Mouse (Mus musculus) MEL (cell line): Measurements from ENCODE around the gene Wwc2. TPM values are rescaled to one million over a fixed set of nuclear protein-coding genes. Genes with fewer than 3 reads are reported as not detected.

Experiments
- DNase-seq: peaks from one replicate; pipeline ENCODE4 v3.0.0; 2011; ENCODE audit warnings: low read depth, low spot score
- H3K27ac ChIP-seq: 2 replicates; pipeline ENCODE4 v1.5.1; 2012; ENCODE audit warnings: low read depth, mild to moderate bottlenecking, control low read depth, low read length, moderate library complexity; ENCODE audit not compliant: control insufficient read depth
- H3K27me3 ChIP-seq, 2 experiments: fragments of 150-350 bp in 1 of 2; sonication (generic) in 1 of 2; 2 replicates each; pipeline ENCODE4 v1.6.1; 2012; ENCODE audit warnings: low read length in 2 of 2, mild to moderate bottlenecking in 2 of 2, improper control_type of control experiment in 1 of 2, moderate library complexity in 1 of 2; ENCODE audit not compliant: insufficient read depth in 2 of 2, control insufficient read depth in 1 of 2
- H3K36me3 ChIP-seq, 2 experiments: 2 replicates each; pipeline ENCODE4 v1.6.1; 2012 to 2014; ENCODE audit warnings: low read length in 2 of 2, improper control_type of control experiment in 1 of 2, inconsistent platforms in 1 of 2, mild to moderate bottlenecking in 1 of 2; ENCODE audit not compliant: insufficient read depth in 2 of 2, control insufficient read depth in 1 of 2
- H3K4me1 ChIP-seq, 2 experiments: fragments of 150-350 bp in 1 of 2; sonication (generic) in 1 of 2; 2 replicates each; pipeline ENCODE4 v1.6.1; 2012; ENCODE audit warnings: low read length in 2 of 2, improper control_type of control experiment in 1 of 2, mild to moderate bottlenecking in 1 of 2; ENCODE audit not compliant: insufficient read depth in 2 of 2, control insufficient read depth in 1 of 2
- H3K4me3 ChIP-seq, 2 experiments: fragments of 150-350 bp in 1 of 2; sonication (generic) in 1 of 2; 2 replicates each; pipeline ENCODE4 v1.5.1; 2012; ENCODE audit warnings: low read depth in 2 of 2, low read length in 2 of 2, mild to moderate bottlenecking in 2 of 2, moderate library complexity in 2 of 2, control low read depth in 1 of 2, improper control_type of control experiment in 1 of 2; ENCODE audit not compliant: control insufficient read depth in 1 of 2, insufficient read depth in 1 of 2
- H3K79me2 ChIP-seq: 2 replicates; pipeline ENCODE4 v1.6.1; 2012; ENCODE audit warnings: mild to moderate bottlenecking, low read length, moderate library complexity; ENCODE audit not compliant: control insufficient read depth, poor library complexity, insufficient read depth
- H3K9ac ChIP-seq: 2 replicates; pipeline ENCODE4 v1.6.1; 2012; ENCODE audit warnings: low read depth, mild to moderate bottlenecking, control low read depth, low read length, moderate library complexity; ENCODE audit not compliant: control insufficient read depth, poor library complexity, severe bottlenecking
- H3K9me3 ChIP-seq: fragments of 150-350 bp; sonication (generic); replicated peaks from 2 replicates; pipeline ENCODE4 v1.6.1; 2012; ENCODE audit warnings: mild to moderate bottlenecking, low read length, improper control_type of control experiment, moderate library complexity; ENCODE audit not compliant: insufficient read depth
- BHLHE40 ChIP-seq: IDR thresholded peaks from 2 replicates; pipeline ENCODE4 v1.6.1; 2012; ENCODE audit warnings: low read depth, mild to moderate bottlenecking, inconsistent platforms, low read length, improper control_type of control experiment, borderline replicate concordance
- CHD2 ChIP-seq: IDR thresholded peaks from 2 replicates; pipeline ENCODE4 v1.6.1; 2011; ENCODE audit warnings: low read length, improper control_type of control experiment
- CTCF ChIP-seq, 3 experiments: IDR thresholded peaks in 2 of 3; conservative IDR thresholded peaks in 1 of 3; 2 replicates each; pipeline ENCODE4 v1.5.1; 2011 to 2012; ENCODE audit warnings: low read length in 3 of 3, low read depth in 2 of 3, mild to moderate bottlenecking in 2 of 3, improper control_type of control experiment in 1 of 3, inconsistent platforms in 1 of 3, mixed read lengths in 1 of 3, moderate library complexity in 1 of 3; ENCODE audit not compliant: control insufficient read depth in 1 of 3, insufficient read depth in 1 of 3, poor library complexity in 1 of 3, severe bottlenecking in 1 of 3
- EP300 ChIP-seq, 2 experiments: IDR thresholded peaks; 2 replicates each; pipeline ENCODE4 v1.6.1; 2011; ENCODE audit warnings: improper control_type of control experiment in 2 of 2, low read length in 2 of 2, low read depth in 1 of 2, mild to moderate bottlenecking in 1 of 2
- GATA1 ChIP-seq: IDR thresholded peaks from 2 replicates; pipeline ENCODE4 v1.6.1; 2011; ENCODE audit warnings: low read depth, low read length, improper control_type of control experiment
- HCFC1 ChIP-seq: IDR thresholded peaks from 2 replicates; pipeline ENCODE4 v1.6.1; 2012; ENCODE audit warnings: low read depth, mild to moderate bottlenecking, inconsistent platforms, low read length, improper control_type of control experiment, moderate library complexity
- KAT2A ChIP-seq: conservative IDR thresholded peaks from 2 replicates; pipeline ENCODE4 v1.6.1; 2012; ENCODE audit warnings: low read depth, low read length, improper control_type of control experiment, inconsistent platforms
- MAX ChIP-seq: IDR thresholded peaks from 2 replicates; pipeline ENCODE4 v1.6.1; 2011; ENCODE audit warnings: low read length, improper control_type of control experiment
- MEF2A ChIP-seq: IDR thresholded peaks from 2 replicates; pipeline ENCODE4 v1.6.1; 2014; ENCODE audit warnings: low read depth, mild to moderate bottlenecking, inconsistent platforms, low read length, improper control_type of control experiment; ENCODE audit not compliant: poor library complexity, insufficient replicate concordance, severe bottlenecking; ENCODE audit errors: extremely low read depth
- MXI1 ChIP-seq: IDR thresholded peaks from 2 replicates; pipeline ENCODE4 v1.6.1; 2011; ENCODE audit warnings: mild to moderate bottlenecking, low read depth, low read length, improper control_type of control experiment
- MYB ChIP-seq: IDR thresholded peaks from 2 replicates; pipeline ENCODE4 v1.6.1; 2011; ENCODE audit warnings: mild to moderate bottlenecking, low read depth, low read length, improper control_type of control experiment
- MYC ChIP-seq: IDR thresholded peaks from 2 replicates; pipeline ENCODE4 v1.6.1; 2011; ENCODE audit warnings: low read depth, mild to moderate bottlenecking, low read length, improper control_type of control experiment, moderate library complexity
- POLR2A ChIP-seq, 2 experiments: IDR thresholded peaks; 2 replicates each; pipeline ENCODE4 v1.6.1; 2011 to 2012; ENCODE audit warnings: low read length in 2 of 2, mild to moderate bottlenecking in 2 of 2, control low read depth in 1 of 2, improper control_type of control experiment in 1 of 2, low read depth in 1 of 2, moderate library complexity in 1 of 2; ENCODE audit not compliant: control insufficient read depth in 1 of 2, insufficient read depth in 1 of 2, poor library complexity in 1 of 2
- POLR2AphosphoS5 ChIP-seq: IDR thresholded peaks from 2 replicates; pipeline ENCODE4 v1.6.1; 2012; ENCODE audit warnings: low read depth, borderline replicate concordance, mild to moderate bottlenecking, inconsistent platforms, low read length, moderate library complexity, mixed read lengths
- RCOR1 ChIP-seq: IDR thresholded peaks from 2 replicates; pipeline ENCODE4 v1.6.1; 2012; ENCODE audit warnings: low read depth, mild to moderate bottlenecking, inconsistent platforms, low read length, improper control_type of control experiment
- SIN3A ChIP-seq: IDR thresholded peaks from 2 replicates; pipeline ENCODE4 v1.6.1; 2012; ENCODE audit warnings: low read length, improper control_type of control experiment, inconsistent platforms
- SMC3 ChIP-seq: IDR thresholded peaks from 2 replicates; pipeline ENCODE4 v1.6.1; 2011; ENCODE audit warnings: low read depth, low read length, improper control_type of control experiment
- TBP ChIP-seq: IDR thresholded peaks from 2 replicates; pipeline ENCODE4 v1.8.0; 2011; ENCODE audit warnings: low read depth, low read length, improper control_type of control experiment
- TCF12 ChIP-seq: IDR thresholded peaks from 2 replicates; pipeline ENCODE4 v1.6.1; 2014; ENCODE audit warnings: low read depth, mild to moderate bottlenecking, inconsistent platforms, low read length, improper control_type of control experiment, moderate library complexity
- USF1 ChIP-seq: IDR thresholded peaks from 2 replicates; pipeline ENCODE4 v1.6.1; 2014; ENCODE audit warnings: low read depth, mild to moderate bottlenecking, inconsistent platforms, low read length, improper control_type of control experiment, moderate library complexity
- ZC3H11A ChIP-seq: IDR thresholded peaks from 2 replicates; pipeline ENCODE4 v1.6.1; 2012; ENCODE audit warnings: low read depth, mild to moderate bottlenecking, inconsistent platforms, low read length, improper control_type of control experiment
- polyA plus RNA-seq, 2 experiments: library from polyadenylated mRNA; stranded (reverse) in 1 of 2; unstranded in 1 of 2; fragments of >175 nt in 1 of 2; fragments of >200 nt in 1 of 2; gene quantifications; 2 replicates each; pipeline versions ENCODE4 v1.2.1 to v1.2.4; 2012; ENCODE audit warnings: low replicate concordance in 2 of 2, low read depth in 1 of 2; ENCODE audit not compliant: insufficient read length in 2 of 2, insufficient read depth in 1 of 2, missing spikeins in 1 of 2
- total RNA-seq: library from RNA; depleted of rRNA; stranded (reverse); fragments of 300-350 nt; gene quantifications from 2 replicates; pipeline ENCODE4 v1.2.3, GENCODE M21; 2012

The Wwc2 gene
- total and polyA plus RNA-seq, 3 experiments, result 7.5 to 14.8 TPM; not detected in 1

- Histone ChIP-seq H3K27me3 (no peaks in the 10 kb centered on the region), H3K9ac (peak overlapping the region; percentile 67), H3K79me2 (peaks cover 12% of the 10 kb centered on the region; the same call in 1 of the 2 replicates), H3K9me3 (no peaks in the 10 kb centered on the region), H3K27ac (peak overlapping the region; percentile 78), H3K36me3 (peaks cover 0 to 10% of the 10 kb centered on the region in 2 experiments; a peak in 2 of 4 replicates), H3K4me3 (peak overlapping the region; percentile 50 to 66), H3K4me1 (peaks cover 0 to 9% of the 10 kb centered on the region in 2 experiments; a peak in 2 of 4 replicates)
- peak; percentile 84 for DNase-seq
- TF ChIP-seq HCFC1, result 0 out of 2 replicates have a peak, but pooled peaks have one; percentile 52
- TF ChIP-seq POLR2AphosphoS5, result no peak
- peak; percentile 44; the same call in 1 of the 2 replicates for TF ChIP-seq MAX
- TF ChIP-seq MYC, result no peak
- no peak for TF ChIP-seq ZC3H11A
- TF ChIP-seq GATA1, result no peak
- peak; percentile 76 for TF ChIP-seq SIN3A
- no peak for TF ChIP-seq BHLHE40
- peak; percentile 78 for TF ChIP-seq MXI1
- TF ChIP-seq POLR2A (IDR thresholded peaks at IDR 0.05; ENCODE audit: control insufficient read depth in 1 of 2, insufficient read depth in 1 of 2, low read depth in 1 of 2, low read length in 2 of 2, poor library complexity in 1 of 2), result peak in 1 of 2 experiments; percentile 47; a peak in 2 of 4 replicates
- TF ChIP-seq MYB, result no peak
- peak in 1 of 2 experiments; percentile 64; a peak in 1 of 4 replicates for TF ChIP-seq EP300 (IDR thresholded peaks at IDR 0.05; ENCODE audit: low read depth in 1 of 2, low read length in 2 of 2)
- TF ChIP-seq TBP, result peak; percentile 68
- TF ChIP-seq KAT2A, result no peak
- TF ChIP-seq TCF12, result 0 out of 2 replicates have a peak, but pooled peaks have one; percentile 21
These were observed 42.8 kb downstream of the Wwc2 start for GRCm38 (mm10) chr8:47947672-47948618.

GRCm38 (mm10) chr8:47943049-47943448 is 47.7 kb downstream of the Wwc2 start:
- Histone ChIP-seq H3K79me2 (peaks cover 13% of the 10 kb centered on the region; the same call in 1 of the 2 replicates), H3K4me3 (no peak overlapping the region), H3K27me3 (no peaks in the 10 kb centered on the region), H3K36me3 (peaks cover 0 to 5% of the 10 kb centered on the region in 2 experiments; a peak in 2 of 4 replicates), H3K9me3 (no peaks in the 10 kb centered on the region), H3K4me1 (peaks cover 0 to 7% of the 10 kb centered on the region in 2 experiments; a peak in 2 of 4 replicates), H3K9ac (no peak overlapping the region), H3K27ac (no peak overlapping the region)
- TF ChIP-seq ZC3H11A (no peak), CTCF (IDR thresholded peaks at IDR 0.05 in 2 of 3, conservative IDR thresholded peaks at IDR 0.05 in 1 of 3; ENCODE audit: control insufficient read depth in 1 of 3, insufficient read depth in 1 of 3, low read depth in 2 of 3, low read length in 3 of 3, poor library complexity in 1 of 3, severe bottlenecking in 1 of 3) (peak; percentile 38 to 82 (median 59); a peak in 5 of 6 replicates), MEF2A (no peak), SMC3 (no peak), USF1 (no peak), CHD2 (no peak), RCOR1 (no peak)
- peak; percentile 54 for DNase-seq
